Mouse (Mus musculus): ENCODE results near the gene Fkbp15. TPM values are rescaled to one million over a fixed set of nuclear protein-coding genes. Genes with fewer than 3 reads are reported as not detected.
A peak's percentile ranks its signal among the peaks of the same experiment; 100 is the strongest.

Gene Fkbp15
- total RNA-seq (2021), result 10 to 100 TPM; 32.8 to 33.2 TPM
- long read RNA-seq, experiment 1, full-length matches to known transcripts, result 2 of 19 reads
- long read RNA-seq, experiment 1, partial matches to known transcripts, result 12 of 19 reads
- long read RNA-seq, experiment 1, other reads (novel, unspliced or antisense), result 5 of 19 reads
- long read RNA-seq, experiment 2, full-length matches to known transcripts, result 3 of 14 reads
- long read RNA-seq, experiment 2, partial matches to known transcripts, result 8 of 14 reads
- long read RNA-seq, experiment 2, other reads (novel, unspliced or antisense), result 3 of 14 reads

GRCm38 (mm10) chr4:62360088-62360804 is at the start of gene Fkbp15, which contains the start of gene Slc31a1:
TSS of gene Fkbp15 (minus strand) at chr4:62360548.
TSS of gene Slc31a1 (plus strand) at chr4:62360727.
- peak; percentile 96 to 97 for DNase-seq (ENCODE audit: low spot score in 2 of 2)

GRCm38 (mm10) chr4:62409615-62410014 is 49.3 kb upstream of the Fkbp15 start:
- DNase-seq (ENCODE audit: low spot score in 2 of 2), result no peak

GRCm38 (mm10) chr4:62408601-62409282 is 48.4 kb upstream of the Fkbp15 start, which contains the start of the genes Cdc26 and Prpf4:
TSS of gene Cdc26 (minus strand) at chr4:62408642.
TSS of gene Prpf4 (plus strand) at chr4:62408797.
- DNase-seq (ENCODE audit: low spot score in 2 of 2), result peak; percentile 98 to 99

- peak; percentile 47 to 60 for DNase-seq (ENCODE audit: low spot score in 2 of 2)
These were observed 47.6 kb upstream of the Fkbp15 start for GRCm38 (mm10) chr4:62407730-62408582.

- DNase-seq (ENCODE audit: low spot score in 2 of 2), result no peak
These were observed 45.8 kb upstream of the Fkbp15 start for GRCm38 (mm10) chr4:62406133-62406532.

GRCm38 (mm10) chr4:62398956-62399355 is 38.6 kb upstream of the Fkbp15 start:
- peak in 1 of 2 experiments; percentile 21 for DNase-seq (ENCODE audit: low spot score in 2 of 2)

- DNase-seq (ENCODE audit: low spot score in 2 of 2), result no peak
These were observed 37.4 kb upstream of the Fkbp15 start for GRCm38 (mm10) chr4:62397616-62398365.

- DNase-seq (ENCODE audit: low spot score in 2 of 2), result no peak
These were observed 35.5 kb upstream of the Fkbp15 start for GRCm38 (mm10) chr4:62395806-62396205.

GRCm38 (mm10) chr4:62393459-62393858 is 33.1 kb upstream of the Fkbp15 start:
- DNase-seq (ENCODE audit: low spot score in 2 of 2), result no peak

- DNase-seq (ENCODE audit: low spot score in 2 of 2), result no peak
These were observed 31.5 kb upstream of the Fkbp15 start for GRCm38 (mm10) chr4:62391892-62392291.

GRCm38 (mm10) chr4:62389592-62390512 is 29.5 kb upstream of the Fkbp15 start:
- DNase-seq (ENCODE audit: low spot score in 2 of 2), result no peak

GRCm38 (mm10) chr4:62385439-62385838 is 25.1 kb upstream of the Fkbp15 start:
- DNase-seq (ENCODE audit: low spot score in 2 of 2), result peak; percentile 21 to 33

GRCm38 (mm10) chr4:62384159-62384558 is 23.8 kb upstream of the Fkbp15 start:
- DNase-seq (ENCODE audit: low spot score in 2 of 2), result no peak

- no peak for DNase-seq (ENCODE audit: low spot score in 2 of 2)
These were observed 23.4 kb upstream of the Fkbp15 start for GRCm38 (mm10) chr4:62383752-62384151.

GRCm38 (mm10) chr4:62383207-62383606 is 22.9 kb upstream of the Fkbp15 start:
- DNase-seq (ENCODE audit: low spot score in 2 of 2), result no peak

GRCm38 (mm10) chr4:62379724-62380381 is 19.5 kb upstream of the Fkbp15 start:
- DNase-seq (ENCODE audit: low spot score in 2 of 2), result no peak

GRCm38 (mm10) chr4:62376123-62376522 is 15.8 kb upstream of the Fkbp15 start:
- DNase-seq (ENCODE audit: low spot score in 2 of 2), result no peak

- DNase-seq (ENCODE audit: low spot score in 2 of 2), result no peak
These were observed 14.0 kb upstream of the Fkbp15 start for GRCm38 (mm10) chr4:62374342-62374741.
